Mouse (Mus musculus) neural tube, embryonic 11.5 days (tissue): Measurements from ENCODE around the gene Fas. TPM values are rescaled to one million over a fixed set of nuclear protein-coding genes. Genes with fewer than 3 reads are reported as not detected.

ENCODE experiments used
- ATAC-seq: fragments of 200-750 bp; cut with Nextera tagmentation; 2 replicates; pipeline ENCODE4 v1.8.0; 2017; ENCODE audit warnings: moderate number of reproducible peaks, mild to moderate bottlenecking, moderate TSS enrichment, moderate library complexity; ENCODE audit not compliant: insufficient read depth, low FRiP score, low TSS enrichment
- DNase-seq: peaks from one replicate; pipeline ENCODE4 v3.0.0-alpha.2; 2015; ENCODE audit warnings: low spot score
- H3K27ac ChIP-seq: fragments of 300-500 bp; sonication (generic); 2 replicates; pipeline ENCODE4 v1.5.1; 2014; ENCODE audit warnings: low read depth, mild to moderate bottlenecking, low read length
- H3K27me3 ChIP-seq: fragments of 300-500 bp; sonication (generic); 2 replicates; pipeline ENCODE4 v1.6.1; 2014; ENCODE audit warnings: mild to moderate bottlenecking, low read length, mixed read lengths; ENCODE audit not compliant: control insufficient read depth, insufficient read depth
- H3K36me3 ChIP-seq: fragments of 300-500 bp; sonication (generic); 2 replicates; pipeline ENCODE4 v1.6.1; 2014; ENCODE audit warnings: mild to moderate bottlenecking, low read length, moderate library complexity, mixed read lengths; ENCODE audit not compliant: control insufficient read depth, insufficient read depth
- H3K4me1 ChIP-seq: fragments of 300-500 bp; sonication (generic); 2 replicates; pipeline ENCODE4 v1.6.1; 2014; ENCODE audit warnings: low read length, mixed read lengths; ENCODE audit not compliant: control insufficient read depth, insufficient read depth
- H3K4me2 ChIP-seq: fragments of 300-500 bp; sonication (generic); 2 replicates; pipeline ENCODE4 v1.6.1; 2014; ENCODE audit warnings: low read depth, mild to moderate bottlenecking, moderate library complexity
- H3K4me3 ChIP-seq: fragments of 300-500 bp; sonication (generic); 2 replicates; pipeline ENCODE4 v1.5.1; 2014; ENCODE audit warnings: low read depth, low read length
- H3K9ac ChIP-seq: fragments of 300-500 bp; sonication (generic); 2 replicates; pipeline ENCODE4 v1.6.1; 2014; ENCODE audit warnings: mild to moderate bottlenecking, low read length
- H3K9me3 ChIP-seq: fragments of 300-500 bp; sonication (generic); 2 replicates; pipeline ENCODE4 v1.6.1; 2016; ENCODE audit warnings: low read length; ENCODE audit not compliant: control insufficient read depth
- WGBS: fragments of 180-500 bp; shearing (Covaris S2); extraction: QIAGEN DNeasy Blood & Tissue Kit; methylation state at CpG from one replicate; pipeline ENCODE4 v1.1.7; 2014; 5-methylcytosine and 5-hydroxymethylcytosine counted together
- polyA plus RNA-seq: library from polyadenylated mRNA; unstranded; fragments of >200 nt; fragmentation: Nextera tagmentation; extraction: Ambion mirVana; gene quantifications from 2 replicates; pipeline ENCODE4 v1.2.1, GENCODE M21; 2014

Fas gene
- polyA plus RNA-seq, 1 experiment from 2014 or later = 0.76 TPM

DNA sequence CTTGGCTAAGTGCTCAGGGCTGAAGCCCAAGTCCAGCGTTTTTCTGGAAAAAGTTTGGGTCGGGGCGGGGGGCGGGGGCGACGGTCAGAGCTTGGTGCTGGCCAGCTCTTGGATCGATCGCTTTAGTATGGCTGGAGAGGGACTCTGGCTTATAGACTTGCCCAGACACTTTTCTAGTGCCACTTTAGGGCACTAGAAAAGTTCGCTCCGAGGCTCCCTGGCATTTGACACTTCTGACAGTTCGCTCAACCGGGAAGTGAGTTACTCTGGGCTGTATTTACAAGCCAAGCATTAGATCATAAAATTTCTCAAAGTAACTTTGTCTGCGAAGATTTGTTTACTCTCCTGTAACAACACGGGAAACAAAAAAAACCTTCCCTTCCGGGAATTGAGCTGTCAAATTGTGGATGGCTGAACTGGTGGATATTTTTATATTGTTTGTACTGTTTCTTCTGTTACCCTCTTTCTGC is 441 bp downstream of the Fas start:
- Histone ChIP-seq H3K27ac (no peak overlapping the region), H3K36me3 (no peaks in the 10 kb centered on the region), H3K4me2 (peak overlapping the region; percentile 86), H3K27me3 (no peaks in the 10 kb centered on the region), H3K9me3 (no peaks in the 10 kb centered on the region), H3K4me1 (no peaks in the 10 kb centered on the region), H3K4me3 (peak overlapping the region; percentile 34), H3K9ac (no peak overlapping the region)
- DNase-seq (no peak), ATAC-seq (no peak)
- 15% methylated on average over 15 of the region's 15 CpGs for WGBS

GRCm38 (mm10) chr19:34291379-34291778 is 913 bp downstream of the Fas start:
- no peak overlapping the region for H3K4me2 ChIP-seq
- H3K9ac ChIP-seq = no peak overlapping the region
- no peak overlapping the region for H3K27ac ChIP-seq
- ATAC-seq = no peak
- DNase-seq = no peak
- no peaks in the 10 kb centered on the region for H3K27me3 ChIP-seq
- H3K36me3 ChIP-seq = no peaks in the 10 kb centered on the region
- H3K9me3 ChIP-seq = no peaks in the 10 kb centered on the region
- H3K4me3 ChIP-seq = no peak overlapping the region
- 75% methylated on average over 8 of the region's 8 CpGs for WGBS
- no peaks in the 10 kb centered on the region for H3K4me1 ChIP-seq

GRCm38 (mm10) chr19:34291956-34292355 is 1.5 kb downstream of the Fas start:
- Histone ChIP-seq H3K36me3 (no peaks in the 10 kb centered on the region), H3K4me1 (no peaks in the 10 kb centered on the region), H3K9ac (no peak overlapping the region), H3K4me2 (no peak overlapping the region), H3K27ac (no peak overlapping the region), H3K9me3 (no peaks in the 10 kb centered on the region), H3K4me3 (no peak overlapping the region), H3K27me3 (no peaks in the 10 kb centered on the region)
- ATAC-seq = no peak
- DNase-seq = no peak
- WGBS = 78% methylated on average over 5 of the region's 5 CpGs

DNA sequence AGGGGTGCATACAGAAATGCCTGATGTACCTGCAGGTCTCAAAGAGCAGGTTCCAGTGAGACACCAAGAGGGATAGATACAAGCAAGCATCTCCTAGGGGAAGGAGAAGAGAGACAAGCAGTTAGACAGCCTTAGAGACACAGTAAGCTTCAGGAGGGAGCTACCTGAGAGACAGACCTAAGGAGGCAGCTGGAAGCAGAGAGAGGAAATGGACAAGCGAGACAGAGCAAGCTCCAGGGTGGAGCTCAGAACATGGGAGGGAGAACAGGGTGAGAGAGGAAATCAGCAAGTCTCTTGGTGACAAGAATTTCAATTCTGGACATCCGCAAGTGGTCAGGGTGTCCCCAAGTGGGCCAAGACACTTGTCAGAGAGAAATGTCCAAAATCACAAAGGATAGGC is 2.2 kb downstream of the Fas start:
- Histone ChIP-seq H3K9me3 (no peaks in the 10 kb centered on the region), H3K27ac (no peak overlapping the region), H3K27me3 (no peaks in the 10 kb centered on the region), H3K4me1 (no peaks in the 10 kb centered on the region), H3K9ac (no peak overlapping the region), H3K4me2 (no peak overlapping the region), H3K4me3 (no peak overlapping the region), H3K36me3 (no peaks in the 10 kb centered on the region)
- ATAC-seq (no peak), DNase-seq (no peak)
- WGBS = 76% methylated on average over 2 of the region's 2 CpGs

- no peaks in the 10 kb centered on the region for H3K36me3 ChIP-seq
- DNase-seq (no peak), ATAC-seq (no peak)
- WGBS = 84% methylated on average over 3 of the region's 3 CpGs
- H3K9me3 ChIP-seq = no peaks in the 10 kb centered on the region
- no peak overlapping the region for H3K27ac ChIP-seq
- no peak overlapping the region for H3K9ac ChIP-seq
- no peak overlapping the region for H3K4me3 ChIP-seq
- H3K4me1 ChIP-seq = no peaks in the 10 kb centered on the region
- no peak overlapping the region for H3K4me2 ChIP-seq
- no peaks in the 10 kb centered on the region for H3K27me3 ChIP-seq
Measured at GRCm38 (mm10) chr19:34293376-34293947, 3.0 kb downstream of the Fas start.

DNA sequence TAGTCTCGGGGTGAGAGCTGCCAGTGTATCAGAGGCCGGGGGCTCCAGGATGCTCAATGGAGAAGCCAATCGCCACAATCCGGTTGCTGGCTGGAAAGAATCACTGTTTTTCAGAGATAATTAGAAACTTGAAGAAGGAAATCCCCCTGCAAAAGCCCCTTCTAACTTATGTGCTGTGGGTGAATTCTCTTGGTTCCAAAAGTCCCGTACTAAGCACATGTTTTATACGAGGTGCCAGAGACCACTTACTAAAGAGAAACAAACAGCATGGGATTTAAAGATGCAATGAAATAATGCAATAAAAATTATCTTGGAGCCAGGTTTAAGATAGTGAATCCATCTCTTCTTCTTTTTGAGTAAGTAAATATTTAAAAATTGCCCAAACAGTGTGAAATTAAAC is 5.0 kb downstream of the Fas start:
- Histone ChIP-seq H3K9me3 (no peaks in the 10 kb centered on the region), H3K9ac (no peak overlapping the region), H3K4me1 (no peaks in the 10 kb centered on the region), H3K27ac (no peak overlapping the region), H3K36me3 (no peaks in the 10 kb centered on the region), H3K4me2 (no peak overlapping the region), H3K4me3 (no peak overlapping the region), H3K27me3 (no peaks in the 10 kb centered on the region)
- 83% methylated on average over 6 of the region's 6 CpGs for WGBS
- DNase-seq (no peak), ATAC-seq (no peak)

- no peak overlapping the region for H3K4me2 ChIP-seq
- no peaks in the 10 kb centered on the region for H3K27me3 ChIP-seq
- ATAC-seq (no peak), DNase-seq (no peak)
- no peak overlapping the region for H3K9ac ChIP-seq
- H3K4me1 ChIP-seq = no peaks in the 10 kb centered on the region
- no peaks in the 10 kb centered on the region for H3K36me3 ChIP-seq
- 100% methylated on average over 1 of the region's 1 CpGs for WGBS
- H3K4me3 ChIP-seq = no peak overlapping the region
- H3K9me3 ChIP-seq = no peaks in the 10 kb centered on the region
- H3K27ac ChIP-seq = no peak overlapping the region
Measured at GRCm38 (mm10) chr19:34298531-34298930, 8.1 kb downstream of the Fas start.

- no peaks in the 10 kb centered on the region for H3K9me3 ChIP-seq
- no peaks in the 10 kb centered on the region for H3K27me3 ChIP-seq
- no peak overlapping the region for H3K9ac ChIP-seq
- no peak overlapping the region for H3K4me3 ChIP-seq
- ATAC-seq = no peak
- 74% methylated on average over 4 of the region's 4 CpGs for WGBS
- no peaks in the 10 kb centered on the region for H3K36me3 ChIP-seq
- DNase-seq = no peak
- no peak overlapping the region for H3K27ac ChIP-seq
- H3K4me2 ChIP-seq = no peak overlapping the region
- H3K4me1 ChIP-seq = no peaks in the 10 kb centered on the region
Measured at GRCm38 (mm10) chr19:34299229-34299628, 8.8 kb downstream of the Fas start.

- Histone ChIP-seq H3K4me3 (no peak overlapping the region), H3K27me3 (no peaks in the 10 kb centered on the region), H3K9me3 (no peaks in the 10 kb centered on the region), H3K36me3 (no peaks in the 10 kb centered on the region), H3K4me1 (no peaks in the 10 kb centered on the region), H3K4me2 (no peak overlapping the region), H3K27ac (no peak overlapping the region), H3K9ac (no peak overlapping the region)
- DNase-seq (no peak), ATAC-seq (no peak)
- WGBS = 84% methylated on average over 2 of the region's 2 CpGs
Measured at GRCm38 (mm10) chr19:34300430-34300829, 10.0 kb downstream of the Fas start.
